Mouse (Mus musculus): Measurements from ENCODE around the gene Clip1. TPM values are rescaled to one million over a fixed set of nuclear protein-coding genes. Genes with fewer than 3 reads are reported as not detected.
A peak's percentile ranks its signal among the peaks of the same experiment; 100 is the strongest.

The Clip1 gene
- polyA plus RNA-seq, 1 experiment = 78.2 TPM

GRCm38 (mm10) chr5:123699198-123699597 lies 14.8 kb upstream of the Clip1 start:
- H3K27ac ChIP-seq (ENCODE audit: insufficient read depth, low read length) = no peak overlapping the region
- no peaks in the 10 kb centered on the region for H3K4me1 ChIP-seq (ENCODE audit: control insufficient read depth, insufficient read depth, low read length)
- TF ChIP-seq CTCF (IDR thresholded peaks at IDR 0.05; ENCODE audit: extremely low read depth, insufficient read depth, low read length) = peak; percentile 73
- TF ChIP-seq POLR2A (IDR thresholded peaks at IDR 0.05; ENCODE audit: extremely low read depth, insufficient read depth, low read length) = no peak
- H3K4me3 ChIP-seq (ENCODE audit: insufficient read depth, low read length) = no peak overlapping the region

- TF ChIP-seq CTCF (IDR thresholded peaks at IDR 0.05; ENCODE audit: extremely low read depth, insufficient read depth, low read length) = no peak
- TF ChIP-seq POLR2A (IDR thresholded peaks at IDR 0.05; ENCODE audit: extremely low read depth, insufficient read depth, low read length) = no peak
- H3K4me1 ChIP-seq (ENCODE audit: control insufficient read depth, insufficient read depth, low read length) = no peaks in the 10 kb centered on the region
- no peak overlapping the region for H3K27ac ChIP-seq (ENCODE audit: insufficient read depth, low read length)
- H3K4me3 ChIP-seq (ENCODE audit: insufficient read depth, low read length) = no peak overlapping the region
Measured at GRCm38 (mm10) chr5:123696961-123697360, 12.5 kb upstream of the Clip1 start.

- TF ChIP-seq CTCF (IDR thresholded peaks at IDR 0.05; ENCODE audit: extremely low read depth, insufficient read depth, low read length) (no peak), POLR2A (IDR thresholded peaks at IDR 0.05; ENCODE audit: extremely low read depth, insufficient read depth, low read length) (no peak)
- H3K4me1 ChIP-seq (ENCODE audit: control insufficient read depth, insufficient read depth, low read length) = no peaks in the 10 kb centered on the region
- H3K27ac ChIP-seq (ENCODE audit: insufficient read depth, low read length) = no peak overlapping the region
- no peak overlapping the region for H3K4me3 ChIP-seq (ENCODE audit: insufficient read depth, low read length)
Measured at GRCm38 (mm10) chr5:123696244-123696643, 11.8 kb upstream of the Clip1 start.

GRCm38 (mm10) chr5:123694468-123694867 lies 10.1 kb upstream of the Clip1 start:
- Histone ChIP-seq H3K27ac (ENCODE audit: insufficient read depth, low read length) (no peak overlapping the region), H3K4me1 (ENCODE audit: control insufficient read depth, insufficient read depth, low read length) (no peaks in the 10 kb centered on the region), H3K4me3 (ENCODE audit: insufficient read depth, low read length) (no peak overlapping the region)
- TF ChIP-seq POLR2A (IDR thresholded peaks at IDR 0.05; ENCODE audit: extremely low read depth, insufficient read depth, low read length) (no peak), CTCF (IDR thresholded peaks at IDR 0.05; ENCODE audit: extremely low read depth, insufficient read depth, low read length) (no peak)

- no peak for TF ChIP-seq POLR2A (IDR thresholded peaks at IDR 0.05; ENCODE audit: extremely low read depth, insufficient read depth, low read length)
- TF ChIP-seq CTCF (IDR thresholded peaks at IDR 0.05; ENCODE audit: extremely low read depth, insufficient read depth, low read length) = no peak
- peaks cover 11% of the 10 kb centered on the region; the same call in 1 of the 2 replicates for H3K4me1 ChIP-seq (ENCODE audit: control insufficient read depth, insufficient read depth, low read length)
- H3K4me3 ChIP-seq (ENCODE audit: insufficient read depth, low read length) = peak overlapping the region; percentile 65
- H3K27ac ChIP-seq (ENCODE audit: insufficient read depth, low read length) = peak overlapping the region; percentile 100
Measured at GRCm38 (mm10) chr5:123683377-123684220, 819 bp downstream of the Clip1 start.

- no peak for TF ChIP-seq CTCF (IDR thresholded peaks at IDR 0.05; ENCODE audit: extremely low read depth, insufficient read depth, low read length)
- no peak for TF ChIP-seq POLR2A (IDR thresholded peaks at IDR 0.05; ENCODE audit: extremely low read depth, insufficient read depth, low read length)
- Histone ChIP-seq H3K4me3 (ENCODE audit: insufficient read depth, low read length) (peak overlapping the region; percentile 65), H3K27ac (ENCODE audit: insufficient read depth, low read length) (no peak overlapping the region), H3K4me1 (ENCODE audit: control insufficient read depth, insufficient read depth, low read length) (peaks cover 11% of the 10 kb centered on the region; the same call in 1 of the 2 replicates)
Measured at GRCm38 (mm10) chr5:123683043-123683376, 1.4 kb downstream of the Clip1 start.

GRCm38 (mm10) chr5:123682372-123682771 lies 2.0 kb downstream of the Clip1 start:
- TF ChIP-seq POLR2A (IDR thresholded peaks at IDR 0.05; ENCODE audit: extremely low read depth, insufficient read depth, low read length) = no peak
- no peak for TF ChIP-seq CTCF (IDR thresholded peaks at IDR 0.05; ENCODE audit: extremely low read depth, insufficient read depth, low read length)
- Histone ChIP-seq H3K4me1 (ENCODE audit: control insufficient read depth, insufficient read depth, low read length) (peaks cover 11% of the 10 kb centered on the region; the same call in 1 of the 2 replicates), H3K4me3 (ENCODE audit: insufficient read depth, low read length) (peak overlapping the region; percentile 65), H3K27ac (ENCODE audit: insufficient read depth, low read length) (peak overlapping the region; percentile 2; the same call in 1 of the 2 replicates)

GRCm38 (mm10) chr5:123679546-123680263 lies 4.7 kb downstream of the Clip1 start:
- Histone ChIP-seq H3K4me1 (ENCODE audit: control insufficient read depth, insufficient read depth, low read length) (peaks cover 11% of the 10 kb centered on the region; the same call in 1 of the 2 replicates), H3K4me3 (ENCODE audit: insufficient read depth, low read length) (no peak overlapping the region), H3K27ac (ENCODE audit: insufficient read depth, low read length) (no peak overlapping the region)
- TF ChIP-seq POLR2A (IDR thresholded peaks at IDR 0.05; ENCODE audit: extremely low read depth, insufficient read depth, low read length) = no peak
- TF ChIP-seq CTCF (IDR thresholded peaks at IDR 0.05; ENCODE audit: extremely low read depth, insufficient read depth, low read length) = no peak

GRCm38 (mm10) chr5:123679106-123679505 lies 5.3 kb downstream of the Clip1 start:
- no peak overlapping the region for H3K4me3 ChIP-seq (ENCODE audit: insufficient read depth, low read length)
- H3K27ac ChIP-seq (ENCODE audit: insufficient read depth, low read length) = no peak overlapping the region
- peaks cover 13% of the 10 kb centered on the region; the same call in 1 of the 2 replicates for H3K4me1 ChIP-seq (ENCODE audit: control insufficient read depth, insufficient read depth, low read length)
- TF ChIP-seq POLR2A (IDR thresholded peaks at IDR 0.05; ENCODE audit: extremely low read depth, insufficient read depth, low read length) (no peak), CTCF (IDR thresholded peaks at IDR 0.05; ENCODE audit: extremely low read depth, insufficient read depth, low read length) (no peak)
